Mouse (Mus musculus) forebrain, embryonic 15.5 days (tissue): ENCODE measurements at regions not wholly inside any gene's neighbourhood (a gene's known extent, or its start where the extent isn't known, plus 50 kb on each side); places are given as distances from the start of the nearest gene placed in this dataset.
A peak's percentile ranks its signal among the peaks of the same experiment; 100 is the strongest.

ENCODE experiments used
- ATAC-seq: fragments of 200-750 bp; cut with Nextera tagmentation; replicated peaks from 2 replicates; pipeline ENCODE4 v1.8.0; 2017; ENCODE audit warnings: mild to moderate bottlenecking, moderate TSS enrichment, moderate library complexity
- H3K27ac ChIP-seq: fragments of 300-500 bp; sonication (generic); replicated peaks from 2 replicates; pipeline ENCODE4 v1.5.1; 2015; ENCODE audit warnings: mild to moderate bottlenecking, inconsistent platforms
- H3K27me3 ChIP-seq: fragments of 300-500 bp; sonication (generic); 2 replicates; pipeline ENCODE4 v1.6.1; 2015; ENCODE audit warnings: inconsistent platforms
- H3K36me3 ChIP-seq: fragments of 300-500 bp; sonication (generic); 2 replicates; pipeline ENCODE4 v1.6.1; 2015; ENCODE audit warnings: mild to moderate bottlenecking, inconsistent platforms
- H3K4me1 ChIP-seq: fragments of 300-500 bp; sonication (generic); 2 replicates; pipeline ENCODE4 v1.6.1; 2015; ENCODE audit warnings: inconsistent platforms
- H3K4me2 ChIP-seq: fragments of 300-500 bp; sonication (generic); replicated peaks from 2 replicates; pipeline ENCODE4 v1.6.1; 2015; ENCODE audit warnings: mild to moderate bottlenecking, inconsistent platforms
- H3K4me3 ChIP-seq: fragments of 300-500 bp; sonication (generic); 2 replicates; pipeline ENCODE4 v1.5.1; 2015; ENCODE audit warnings: mild to moderate bottlenecking, inconsistent platforms
- H3K9ac ChIP-seq: fragments of 300-500 bp; sonication (generic); replicated peaks from 2 replicates; pipeline ENCODE4 v1.6.1; 2015; ENCODE audit warnings: mild to moderate bottlenecking, inconsistent platforms
- H3K9me3 ChIP-seq: fragments of 300-500 bp; sonication (generic); 2 replicates; pipeline ENCODE4 v1.6.1; 2016; ENCODE audit warnings: inconsistent platforms
- WGBS: fragments of 180-500 bp; shearing (Covaris S2); methylation state at CpG from one replicate; pipeline ENCODE4 v1.1.7; 2015; ENCODE audit warnings: mixed read lengths; 5-methylcytosine and 5-hydroxymethylcytosine counted together

- no peak overlapping the region for H3K4me2 ChIP-seq
- no peaks in the 10 kb centered on the region for H3K36me3 ChIP-seq
- H3K9ac ChIP-seq: no peak overlapping the region
- WGBS: 93% methylated on average over 2 of the region's 2 CpGs
- no peak for ATAC-seq
- no peak overlapping the region for H3K4me3 ChIP-seq
- H3K27ac ChIP-seq: no peak overlapping the region
- no peaks in the 10 kb centered on the region for H3K27me3 ChIP-seq
- H3K4me1 ChIP-seq: no peaks in the 10 kb centered on the region
- H3K9me3 ChIP-seq: no peaks in the 10 kb centered on the region
Measured at GRCm38 (mm10) chr9:85144363-85144762, 168.2 kb upstream of the Gm11114 start.

- Histone ChIP-seq H3K36me3 (no peaks in the 10 kb centered on the region), H3K4me1 (no peaks in the 10 kb centered on the region), H3K9me3 (no peaks in the 10 kb centered on the region), H3K27me3 (no peaks in the 10 kb centered on the region), H3K27ac (no peak overlapping the region), H3K4me2 (no peak overlapping the region), H3K4me3 (no peak overlapping the region), H3K9ac (no peak overlapping the region)
- ATAC-seq: no peak
- 93% methylated on average over 1 of the region's 1 CpGs for WGBS
Measured at GRCm38 (mm10) chr9:85165632-85166031, 146.9 kb upstream of the Gm11114 start.

GRCm38 (mm10) chr9:85167243-85167642 is 145.3 kb upstream of the Gm11114 start:
- Histone ChIP-seq H3K4me3 (no peak overlapping the region), H3K27me3 (no peaks in the 10 kb centered on the region), H3K9ac (no peak overlapping the region), H3K36me3 (no peaks in the 10 kb centered on the region), H3K27ac (no peak overlapping the region), H3K4me1 (no peaks in the 10 kb centered on the region), H3K4me2 (no peak overlapping the region), H3K9me3 (no peaks in the 10 kb centered on the region)
- no peak for ATAC-seq

GRCm38 (mm10) chr9:85174431-85174830 is 138.1 kb upstream of the Gm11114 start:
- ATAC-seq: no peak
- Histone ChIP-seq H3K27ac (no peak overlapping the region), H3K9ac (no peak overlapping the region), H3K4me2 (no peak overlapping the region), H3K36me3 (no peaks in the 10 kb centered on the region), H3K9me3 (no peaks in the 10 kb centered on the region), H3K4me3 (no peak overlapping the region), H3K4me1 (no peaks in the 10 kb centered on the region), H3K27me3 (no peaks in the 10 kb centered on the region)
- WGBS: 57% methylated on average over 3 of the region's 3 CpGs

- no peak for ATAC-seq
- WGBS: 77% methylated on average over 3 of the region's 3 CpGs
Measured at GRCm38 (mm10) chr9:85201202-85201601, 111.4 kb upstream of the Gm11114 start.

GRCm38 (mm10) chr9:85224870-85225269 is 87.7 kb upstream of the Gm11114 start:
- no peaks in the 10 kb centered on the region for H3K27me3 ChIP-seq
- H3K4me3 ChIP-seq: no peak overlapping the region
- no peak overlapping the region for H3K9ac ChIP-seq
- peaks cover 3% of the 10 kb centered on the region; the same call in 1 of the 2 replicates for H3K4me1 ChIP-seq
- H3K36me3 ChIP-seq: no peaks in the 10 kb centered on the region
- peak; percentile 57; the same call in 1 of the 2 replicates for ATAC-seq
- no peak overlapping the region for H3K4me2 ChIP-seq
- WGBS: 59% methylated on average over 3 of the region's 3 CpGs
- H3K9me3 ChIP-seq: no peaks in the 10 kb centered on the region
- H3K27ac ChIP-seq: no peak overlapping the region

More at GRCm38 (mm10) chr9:85201202-85201601, 111.4 kb upstream of the Gm11114 start:
- H3K9ac ChIP-seq: no peak overlapping the region
- H3K4me1 ChIP-seq: no peaks in the 10 kb centered on the region
- no peak overlapping the region for H3K4me3 ChIP-seq
- no peaks in the 10 kb centered on the region for H3K9me3 ChIP-seq
- no peaks in the 10 kb centered on the region for H3K36me3 ChIP-seq
- no peaks in the 10 kb centered on the region for H3K27me3 ChIP-seq
- no peak overlapping the region for H3K27ac ChIP-seq
- H3K4me2 ChIP-seq: no peak overlapping the region
